Mouse (Mus musculus) MEL (cell line): ENCODE data around the gene 3830406C13Rik. TPM values are rescaled to one million over a fixed set of nuclear protein-coding genes. Genes with fewer than 3 reads are reported as not detected.

Source experiments
- DNase-seq: peaks from one replicate; pipeline ENCODE4 v3.0.0; 2011; ENCODE audit warnings: low read depth, low spot score
- H3K27ac ChIP-seq: 2 replicates; pipeline ENCODE4 v1.5.1; 2012; ENCODE audit warnings: low read depth, mild to moderate bottlenecking, control low read depth, low read length, moderate library complexity; ENCODE audit not compliant: control insufficient read depth
- H3K27me3 ChIP-seq, 2 experiments: fragments of 150-350 bp in 1 of 2; sonication (generic) in 1 of 2; 2 replicates each; pipeline ENCODE4 v1.6.1; 2012; ENCODE audit warnings: low read length in 2 of 2, mild to moderate bottlenecking in 2 of 2, improper control_type of control experiment in 1 of 2, moderate library complexity in 1 of 2; ENCODE audit not compliant: insufficient read depth in 2 of 2, control insufficient read depth in 1 of 2
- H3K36me3 ChIP-seq, 2 experiments: 2 replicates each; pipeline ENCODE4 v1.6.1; 2012 to 2014; ENCODE audit warnings: low read length in 2 of 2, improper control_type of control experiment in 1 of 2, inconsistent platforms in 1 of 2, mild to moderate bottlenecking in 1 of 2; ENCODE audit not compliant: insufficient read depth in 2 of 2, control insufficient read depth in 1 of 2
- H3K4me1 ChIP-seq, 2 experiments: fragments of 150-350 bp in 1 of 2; sonication (generic) in 1 of 2; 2 replicates each; pipeline ENCODE4 v1.6.1; 2012; ENCODE audit warnings: low read length in 2 of 2, improper control_type of control experiment in 1 of 2, mild to moderate bottlenecking in 1 of 2; ENCODE audit not compliant: insufficient read depth in 2 of 2, control insufficient read depth in 1 of 2
- H3K4me3 ChIP-seq, 2 experiments: fragments of 150-350 bp in 1 of 2; sonication (generic) in 1 of 2; 2 replicates each; pipeline ENCODE4 v1.5.1; 2012; ENCODE audit warnings: low read depth in 2 of 2, low read length in 2 of 2, mild to moderate bottlenecking in 2 of 2, moderate library complexity in 2 of 2, control low read depth in 1 of 2, improper control_type of control experiment in 1 of 2; ENCODE audit not compliant: control insufficient read depth in 1 of 2, insufficient read depth in 1 of 2
- H3K79me2 ChIP-seq: 2 replicates; pipeline ENCODE4 v1.6.1; 2012; ENCODE audit warnings: mild to moderate bottlenecking, low read length, moderate library complexity; ENCODE audit not compliant: control insufficient read depth, poor library complexity, insufficient read depth
- H3K9ac ChIP-seq: 2 replicates; pipeline ENCODE4 v1.6.1; 2012; ENCODE audit warnings: low read depth, mild to moderate bottlenecking, control low read depth, low read length, moderate library complexity; ENCODE audit not compliant: control insufficient read depth, poor library complexity, severe bottlenecking
- H3K9me3 ChIP-seq: fragments of 150-350 bp; sonication (generic); replicated peaks from 2 replicates; pipeline ENCODE4 v1.6.1; 2012; ENCODE audit warnings: mild to moderate bottlenecking, low read length, improper control_type of control experiment, moderate library complexity; ENCODE audit not compliant: insufficient read depth
- BHLHE40 ChIP-seq: IDR thresholded peaks from 2 replicates; pipeline ENCODE4 v1.6.1; 2012; ENCODE audit warnings: low read depth, mild to moderate bottlenecking, inconsistent platforms, low read length, improper control_type of control experiment, borderline replicate concordance
- CTCF ChIP-seq, 3 experiments: IDR thresholded peaks in 2 of 3; conservative IDR thresholded peaks in 1 of 3; 2 replicates each; pipeline ENCODE4 v1.5.1; 2011 to 2012; ENCODE audit warnings: low read length in 3 of 3, low read depth in 2 of 3, mild to moderate bottlenecking in 2 of 3, improper control_type of control experiment in 1 of 3, inconsistent platforms in 1 of 3, mixed read lengths in 1 of 3, moderate library complexity in 1 of 3; ENCODE audit not compliant: control insufficient read depth in 1 of 3, insufficient read depth in 1 of 3, poor library complexity in 1 of 3, severe bottlenecking in 1 of 3
- E2F4 ChIP-seq: IDR thresholded peaks from 2 replicates; pipeline ENCODE4 v1.6.1; 2011; ENCODE audit warnings: low read depth, low read length, improper control_type of control experiment, borderline replicate concordance
- GATA1 ChIP-seq: IDR thresholded peaks from 2 replicates; pipeline ENCODE4 v1.6.1; 2011; ENCODE audit warnings: low read depth, low read length, improper control_type of control experiment
- HCFC1 ChIP-seq: IDR thresholded peaks from 2 replicates; pipeline ENCODE4 v1.6.1; 2012; ENCODE audit warnings: low read depth, mild to moderate bottlenecking, inconsistent platforms, low read length, improper control_type of control experiment, moderate library complexity
- KAT2A ChIP-seq: conservative IDR thresholded peaks from 2 replicates; pipeline ENCODE4 v1.6.1; 2012; ENCODE audit warnings: low read depth, low read length, improper control_type of control experiment, inconsistent platforms
- MAFK ChIP-seq: IDR thresholded peaks from 2 replicates; pipeline ENCODE4 v1.6.1; 2011; ENCODE audit warnings: low read depth, mild to moderate bottlenecking, low read length, improper control_type of control experiment, borderline replicate concordance
- MAX ChIP-seq: IDR thresholded peaks from 2 replicates; pipeline ENCODE4 v1.6.1; 2011; ENCODE audit warnings: low read length, improper control_type of control experiment
- MYC ChIP-seq: IDR thresholded peaks from 2 replicates; pipeline ENCODE4 v1.6.1; 2011; ENCODE audit warnings: low read depth, mild to moderate bottlenecking, low read length, improper control_type of control experiment, moderate library complexity
- POLR2AphosphoS2 ChIP-seq: IDR thresholded peaks from 2 replicates; pipeline ENCODE4 v1.6.1; 2011; ENCODE audit warnings: low read length, improper control_type of control experiment
- RAD21 ChIP-seq: IDR thresholded peaks from 2 replicates; pipeline ENCODE4 v1.6.1; 2011; ENCODE audit warnings: mild to moderate bottlenecking, low read depth, low read length, improper control_type of control experiment
- SIN3A ChIP-seq: IDR thresholded peaks from 2 replicates; pipeline ENCODE4 v1.6.1; 2012; ENCODE audit warnings: low read length, improper control_type of control experiment, inconsistent platforms
- SMC3 ChIP-seq: IDR thresholded peaks from 2 replicates; pipeline ENCODE4 v1.6.1; 2011; ENCODE audit warnings: low read depth, low read length, improper control_type of control experiment
- TAL1 ChIP-seq: IDR thresholded peaks from 2 replicates; pipeline ENCODE4 v1.6.1; 2012; ENCODE audit warnings: mild to moderate bottlenecking, inconsistent platforms, low read length, moderate library complexity, mixed read lengths
- TBP ChIP-seq: IDR thresholded peaks from 2 replicates; pipeline ENCODE4 v1.8.0; 2011; ENCODE audit warnings: low read depth, low read length, improper control_type of control experiment
- UBTF ChIP-seq: IDR thresholded peaks from 2 replicates; pipeline ENCODE4 v1.6.1; 2012; ENCODE audit warnings: low read depth, mild to moderate bottlenecking, inconsistent platforms, low read length, improper control_type of control experiment, moderate library complexity, borderline replicate concordance; ENCODE audit not compliant: insufficient read depth
- USF1 ChIP-seq: IDR thresholded peaks from 2 replicates; pipeline ENCODE4 v1.6.1; 2014; ENCODE audit warnings: low read depth, mild to moderate bottlenecking, inconsistent platforms, low read length, improper control_type of control experiment, moderate library complexity
- ZKSCAN1 ChIP-seq: IDR thresholded peaks from 2 replicates; pipeline ENCODE4 v1.6.1; 2012; ENCODE audit warnings: low read depth, mild to moderate bottlenecking, inconsistent platforms, low read length, improper control_type of control experiment, moderate library complexity
- ZNF384 ChIP-seq: IDR thresholded peaks from 2 replicates; pipeline ENCODE4 v1.6.1; 2012; ENCODE audit warnings: low read depth, mild to moderate bottlenecking, inconsistent platforms, low read length, improper control_type of control experiment
- polyA plus RNA-seq, 2 experiments: library from polyadenylated mRNA; stranded (reverse) in 1 of 2; unstranded in 1 of 2; fragments of >175 nt in 1 of 2; fragments of >200 nt in 1 of 2; gene quantifications; 2 replicates each; pipeline versions ENCODE4 v1.2.1 to v1.2.4; 2012; ENCODE audit warnings: low replicate concordance in 2 of 2, low read depth in 1 of 2; ENCODE audit not compliant: insufficient read length in 2 of 2, insufficient read depth in 1 of 2, missing spikeins in 1 of 2
- total RNA-seq: library from RNA; depleted of rRNA; stranded (reverse); fragments of 300-350 nt; gene quantifications from 2 replicates; pipeline ENCODE4 v1.2.3, GENCODE M21; 2012

The 3830406C13Rik gene
- total and polyA plus RNA-seq, 3 experiments, result 6.6 to 11.0 TPM; not detected in 1

DNA sequence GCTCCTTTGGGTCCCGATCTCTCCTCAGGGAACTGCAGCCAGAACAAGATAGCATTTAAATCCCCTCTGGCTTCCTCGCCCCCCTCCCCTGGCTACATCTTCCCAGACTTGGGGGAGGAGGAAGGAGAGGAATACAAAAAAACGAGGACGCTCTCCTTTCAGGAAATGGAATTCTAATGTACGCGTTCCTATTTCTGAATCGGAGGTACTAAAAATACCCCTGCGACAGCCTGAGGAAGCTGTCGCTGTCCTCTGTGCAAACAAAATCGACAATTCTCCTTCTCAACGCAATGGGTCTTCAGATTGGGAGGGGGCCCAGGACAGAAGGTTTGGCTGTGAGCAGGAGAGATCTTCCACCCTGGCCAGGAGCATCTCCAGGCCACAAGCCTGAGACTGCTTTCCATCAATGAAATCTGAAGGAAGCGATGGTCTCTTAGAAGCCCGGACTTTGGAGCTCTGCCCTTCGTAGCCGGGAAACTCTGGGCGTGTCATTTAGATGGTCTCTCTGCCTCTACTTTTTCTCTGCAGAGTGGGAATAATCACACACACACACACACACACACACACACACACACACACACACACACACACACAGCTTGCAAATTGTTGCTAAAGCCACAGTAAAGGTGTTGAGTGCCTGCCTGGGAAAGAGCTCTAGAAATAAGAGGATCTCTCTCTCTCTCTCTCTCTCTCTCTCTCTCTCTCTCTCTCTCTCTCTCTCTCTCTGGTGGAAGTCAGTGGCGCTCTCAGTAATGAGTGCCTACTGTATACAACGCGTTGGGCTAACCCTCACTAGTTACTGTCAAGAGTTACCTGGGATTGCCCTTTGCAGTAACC lies 56.5 kb downstream of the 3830406C13Rik start:
- H3K4me1 ChIP-seq, result no peaks in the 10 kb centered on the region

DNA sequence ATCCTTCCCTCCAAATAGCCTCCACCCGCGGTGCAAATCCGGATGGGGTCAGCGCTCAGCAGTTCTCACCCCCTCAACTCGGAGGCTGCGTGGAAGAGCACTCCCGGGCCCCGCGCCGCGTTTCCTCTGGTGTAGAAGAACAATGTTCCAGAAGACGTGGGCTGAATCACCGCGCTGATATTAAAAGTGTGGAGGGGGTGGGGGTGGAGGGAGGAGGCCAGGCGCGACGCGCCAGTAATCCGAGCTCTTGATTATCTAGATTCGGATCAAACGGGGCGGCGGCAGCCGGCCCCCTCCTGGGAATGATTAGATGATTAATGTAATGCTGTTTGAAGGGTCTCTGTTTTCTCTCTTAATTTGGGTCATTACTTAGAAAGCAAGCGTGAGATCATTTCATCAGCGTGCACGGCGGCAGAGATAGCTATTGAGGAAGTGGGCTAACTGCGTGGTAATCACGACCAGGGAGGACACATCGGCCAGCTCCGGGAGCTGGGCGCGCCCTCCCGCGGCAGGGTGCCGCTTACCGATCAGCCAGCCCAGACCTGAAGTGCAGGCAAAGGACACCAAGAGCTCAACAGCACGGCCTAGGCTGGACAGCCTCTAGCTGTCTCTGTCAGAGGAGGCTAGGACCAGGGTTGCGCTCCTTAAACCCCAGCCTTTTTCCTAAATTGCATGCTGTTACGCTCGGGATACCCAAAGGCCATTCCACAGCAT lies 57.3 kb downstream of the 3830406C13Rik start:
- TF ChIP-seq MAX (no peak), TAL1 (no peak), KAT2A (no peak), MYC (no peak), ZKSCAN1 (no peak), MAFK (no peak), UBTF (no peak), CTCF (IDR thresholded peaks at IDR 0.05 in 2 of 3, conservative IDR thresholded peaks at IDR 0.05 in 1 of 3; ENCODE audit: control insufficient read depth in 1 of 3, insufficient read depth in 1 of 3, low read depth in 2 of 3, low read length in 3 of 3, poor library complexity in 1 of 3, severe bottlenecking in 1 of 3) (no peak), RAD21 (no peak), HCFC1 (no peak), GATA1 (no peak), SIN3A (no peak), ZNF384 (no peak), E2F4 (no peak), SMC3 (no peak), USF1 (no peak), BHLHE40 (no peak), POLR2AphosphoS2 (no peak)
- TF ChIP-seq, all 39 proteins: peak for 0
- H3K36me3 ChIP-seq, result no peaks in the 10 kb centered on the region
- no peak for DNase-seq
- H3K27me3 ChIP-seq, result no peaks in the 10 kb centered on the region
- H3K27ac ChIP-seq, result no peak overlapping the region
- no peak overlapping the region for H3K9ac ChIP-seq
- no peaks in the 10 kb centered on the region for H3K4me1 ChIP-seq
- no peak overlapping the region for H3K4me3 ChIP-seq
- no peaks in the 10 kb centered on the region for H3K79me2 ChIP-seq
- no peaks in the 10 kb centered on the region for H3K9me3 ChIP-seq

More for the DNA sequence above, 56.5 kb downstream of the 3830406C13Rik start:
- no peak overlapping the region for H3K4me3 ChIP-seq
- TF ChIP-seq TBP (no peak), UBTF (no peak)
- H3K9ac ChIP-seq, result no peak overlapping the region
- no peak for DNase-seq
- H3K27ac ChIP-seq, result no peak overlapping the region
- no peaks in the 10 kb centered on the region for H3K79me2 ChIP-seq
- no peaks in the 10 kb centered on the region for H3K9me3 ChIP-seq
- no peaks in the 10 kb centered on the region for H3K27me3 ChIP-seq
- H3K36me3 ChIP-seq, result no peaks in the 10 kb centered on the region
